Mouse (Mus musculus): Measurements from ENCODE around the gene B4galnt2.

GRCm38 (mm10) chr11:95831641-95832040 lies 83.0 kb downstream of the B4galnt2 start:
- TF ChIP-seq CTCF (IDR thresholded peaks at IDR 0.05), result peak; percentile 30
- TF ChIP-seq EP300 (IDR thresholded peaks at IDR 0.05; ENCODE audit: insufficient read depth, low read depth, low read length), result no peak

All from heart, adult 2 months (tissue).